Mouse (Mus musculus): ENCODE measurements around the gene Cir1.
A peak's percentile ranks its signal among the peaks of the same experiment; 100 is the strongest.

Gene Cir1

GRCm38 (mm10) chr2:73301979-73302378, 10.5 kb downstream of the Cir1 start:
- no peak for DNase-seq (ENCODE audit: low spot score in 2 of 2)

GRCm38 (mm10) chr2:73298841-73299240, 13.7 kb downstream of the Cir1 start:
- no peak for DNase-seq (ENCODE audit: low spot score in 2 of 2)

GRCm38 (mm10) chr2:73298154-73298553, 14.3 kb downstream of the Cir1 start:
- DNase-seq (ENCODE audit: low spot score in 2 of 2) = no peak

DNA sequence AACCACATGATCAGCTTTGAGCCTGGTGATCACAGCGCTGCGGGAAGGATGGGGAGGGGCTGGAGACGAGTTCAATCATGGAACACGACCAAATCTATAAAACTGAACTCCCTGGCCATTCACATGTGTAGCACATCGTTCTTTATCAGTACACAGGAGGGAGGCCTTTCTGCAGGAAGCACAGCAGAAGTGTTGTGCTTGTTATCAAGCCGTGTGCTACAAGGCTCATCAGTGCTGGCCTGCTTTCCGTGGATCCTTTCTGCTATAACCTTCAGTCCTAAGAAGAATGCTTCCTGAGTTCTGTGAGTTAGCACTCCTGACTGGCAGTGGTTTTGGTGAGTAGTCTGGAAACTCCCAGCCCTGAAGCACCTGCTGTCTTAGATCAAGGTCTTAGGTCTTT, 17.5 kb downstream of the Cir1 start:
- DNase-seq (ENCODE audit: low spot score in 2 of 2) = no peak

DNA sequence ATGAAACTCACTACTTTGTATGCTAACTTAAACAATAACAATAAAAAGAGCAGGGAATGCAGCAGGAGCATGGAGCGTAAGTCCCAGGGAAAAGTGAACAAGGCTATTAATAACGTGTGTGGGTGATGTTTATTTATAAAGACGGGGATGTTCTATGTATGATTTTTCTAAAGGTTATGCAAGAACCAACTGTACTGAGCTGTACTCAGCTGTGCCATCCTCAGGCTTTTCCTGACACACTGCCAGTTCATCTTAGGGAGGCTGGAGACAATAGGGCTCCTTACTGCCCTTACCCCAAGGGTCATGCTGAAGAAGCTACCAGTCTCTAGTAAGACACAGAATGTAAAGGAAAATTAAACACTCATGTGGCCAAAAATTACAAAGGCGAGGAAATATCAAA, 21.4 kb downstream of the Cir1 start:
- DNase-seq (ENCODE audit: low spot score in 2 of 2) = no peak

DNA sequence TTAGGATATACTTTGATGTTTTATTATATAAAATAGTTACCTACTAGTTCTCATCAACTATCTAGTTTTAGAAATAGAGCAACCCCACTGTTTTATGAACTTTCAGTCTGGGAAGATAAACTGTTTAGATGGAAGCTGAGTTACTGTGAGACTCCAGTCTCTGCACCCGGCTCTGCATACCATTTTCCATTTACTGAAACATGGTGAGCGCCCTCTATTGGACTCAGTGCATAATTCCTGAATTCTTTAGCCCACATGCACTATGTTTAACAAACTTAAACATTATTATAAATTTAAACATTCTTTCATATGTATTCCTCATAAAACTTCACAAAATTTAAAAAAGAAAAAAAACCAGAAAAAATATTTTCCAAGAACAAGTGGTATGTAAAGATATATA, 26.9 kb downstream of the Cir1 start:
- peak in 1 of 2 experiments; percentile 16 for DNase-seq (ENCODE audit: low spot score in 2 of 2)

DNA sequence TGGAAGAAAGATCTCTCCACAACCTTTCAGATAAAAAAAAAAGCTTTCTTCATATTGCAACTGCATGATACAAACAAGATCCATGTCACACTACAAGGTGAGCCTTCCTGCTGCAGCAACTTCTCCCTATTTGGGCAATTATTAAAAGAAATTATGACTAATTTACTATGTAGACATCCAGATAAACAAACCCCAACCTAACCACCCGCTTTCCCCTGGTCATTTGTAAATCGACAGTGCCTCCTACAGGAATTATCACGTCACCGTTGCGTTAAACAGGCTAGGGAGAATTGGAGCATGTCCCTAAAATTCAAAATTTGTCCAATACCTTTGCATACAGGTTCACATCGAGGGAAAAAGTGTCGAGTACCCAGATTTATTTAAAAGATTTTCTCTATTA, 30.8 kb downstream of the Cir1 start:
- DNase-seq (ENCODE audit: low spot score in 2 of 2) = no peak

DNA sequence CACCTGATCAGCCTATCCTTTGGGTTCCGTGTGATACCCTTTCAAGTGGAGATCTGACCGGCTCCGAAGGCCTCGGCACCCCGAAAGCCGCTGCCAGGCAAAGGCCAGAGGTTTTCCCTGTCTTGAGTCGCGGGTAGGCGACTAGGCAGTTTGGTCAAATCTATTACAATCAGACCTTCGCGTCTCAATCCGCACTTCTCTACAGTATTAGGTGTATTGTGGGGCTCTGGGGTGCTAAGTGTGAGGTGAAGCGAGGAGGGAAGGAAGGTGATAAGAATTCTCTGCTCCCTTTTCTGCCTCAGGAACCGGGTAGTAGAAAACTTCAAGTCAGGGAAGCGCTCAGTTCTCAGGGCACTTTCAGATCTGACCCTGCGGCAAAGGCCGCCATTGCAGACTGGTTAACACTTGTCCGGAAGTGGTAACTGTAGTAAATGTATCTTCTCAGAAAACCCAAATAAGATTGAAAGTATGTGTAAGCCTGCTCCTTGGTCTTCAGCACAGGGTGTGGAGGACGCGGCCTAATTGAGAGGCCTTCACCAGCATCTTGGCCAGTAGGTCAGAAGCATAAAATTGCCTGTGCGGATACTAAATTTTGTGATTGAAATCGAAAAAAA, 31.3 kb downstream of the Cir1 start:
- peak; percentile 39 to 59 for DNase-seq (ENCODE audit: low spot score in 2 of 2)

GRCm38 (mm10) chr2:73280356-73281047, 32.0 kb downstream of the Cir1 start:
- no peak for DNase-seq (ENCODE audit: low spot score in 2 of 2)

GRCm38 (mm10) chr2:73279271-73280038, 33.0 kb downstream of the Cir1 start:
- DNase-seq (ENCODE audit: low spot score in 2 of 2) = no peak

GRCm38 (mm10) chr2:73278869-73279268, 33.6 kb downstream of the Cir1 start:
- DNase-seq (ENCODE audit: low spot score in 2 of 2) = no peak

- peak; percentile 71 to 85 for DNase-seq (ENCODE audit: low spot score in 2 of 2)
These were observed 34.2 kb downstream of the Cir1 start for GRCm38 (mm10) chr2:73278131-73278854.

DNA sequence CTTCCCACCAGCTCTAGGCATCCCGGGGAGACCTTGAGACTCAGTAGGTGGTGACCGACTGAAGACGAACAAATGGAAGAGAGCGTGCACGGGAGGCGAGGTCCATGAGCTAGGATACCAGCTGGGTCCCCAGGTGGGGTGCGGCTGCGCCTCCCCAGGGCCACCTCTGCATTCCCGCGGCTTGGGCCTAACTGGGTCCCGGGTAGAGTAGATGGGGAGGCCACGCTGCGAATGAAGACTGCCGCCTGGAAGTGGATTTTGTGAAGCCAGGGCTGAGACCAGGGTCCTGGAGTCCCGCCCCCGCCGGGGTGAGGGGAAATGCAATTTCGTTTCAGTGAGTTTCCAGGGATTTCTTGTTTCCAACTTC, 34.8 kb downstream of the Cir1 start:
- no peak for DNase-seq (ENCODE audit: low spot score in 2 of 2)

DNA sequence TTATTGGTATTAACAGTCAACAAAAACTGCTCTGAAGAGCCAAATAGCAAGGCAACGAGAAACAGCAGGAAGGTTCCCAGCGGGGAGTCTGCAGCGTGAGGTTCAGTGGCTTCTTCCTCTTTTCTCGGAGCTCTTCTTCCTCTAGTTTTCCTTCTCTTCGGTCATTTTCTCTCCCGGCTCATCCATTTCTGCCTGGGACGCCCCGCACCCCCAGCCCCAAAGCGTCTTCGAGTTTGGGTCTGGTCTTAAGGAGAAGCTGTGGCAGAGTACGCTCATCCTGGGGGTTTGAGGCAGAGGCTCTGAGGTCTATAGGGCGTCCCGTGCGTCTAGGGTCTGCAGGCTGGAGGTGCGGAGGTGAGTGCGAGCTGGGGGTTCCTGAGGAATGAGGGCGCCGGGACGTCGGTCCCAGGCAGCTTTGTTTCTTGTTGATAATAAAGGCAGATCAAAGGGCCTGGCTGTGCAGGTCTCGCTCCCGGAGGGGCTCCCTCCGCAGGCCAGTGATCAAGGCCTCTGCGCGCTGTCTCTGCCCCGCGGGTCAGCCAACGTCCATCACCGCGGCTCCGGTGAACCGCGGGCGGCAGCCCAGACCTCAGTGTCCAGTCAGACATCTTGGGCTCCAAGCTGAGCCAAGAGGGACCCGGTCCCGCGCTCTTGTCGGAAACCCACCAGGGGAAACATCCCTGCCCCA, 35.3 kb downstream of the Cir1 start:
- peak in 1 of 2 experiments; percentile 21 for DNase-seq (ENCODE audit: low spot score in 2 of 2)

- DNase-seq (ENCODE audit: low spot score in 2 of 2) = no peak
These were observed 36.3 kb downstream of the Cir1 start for GRCm38 (mm10) chr2:73276141-73276571.

DNA sequence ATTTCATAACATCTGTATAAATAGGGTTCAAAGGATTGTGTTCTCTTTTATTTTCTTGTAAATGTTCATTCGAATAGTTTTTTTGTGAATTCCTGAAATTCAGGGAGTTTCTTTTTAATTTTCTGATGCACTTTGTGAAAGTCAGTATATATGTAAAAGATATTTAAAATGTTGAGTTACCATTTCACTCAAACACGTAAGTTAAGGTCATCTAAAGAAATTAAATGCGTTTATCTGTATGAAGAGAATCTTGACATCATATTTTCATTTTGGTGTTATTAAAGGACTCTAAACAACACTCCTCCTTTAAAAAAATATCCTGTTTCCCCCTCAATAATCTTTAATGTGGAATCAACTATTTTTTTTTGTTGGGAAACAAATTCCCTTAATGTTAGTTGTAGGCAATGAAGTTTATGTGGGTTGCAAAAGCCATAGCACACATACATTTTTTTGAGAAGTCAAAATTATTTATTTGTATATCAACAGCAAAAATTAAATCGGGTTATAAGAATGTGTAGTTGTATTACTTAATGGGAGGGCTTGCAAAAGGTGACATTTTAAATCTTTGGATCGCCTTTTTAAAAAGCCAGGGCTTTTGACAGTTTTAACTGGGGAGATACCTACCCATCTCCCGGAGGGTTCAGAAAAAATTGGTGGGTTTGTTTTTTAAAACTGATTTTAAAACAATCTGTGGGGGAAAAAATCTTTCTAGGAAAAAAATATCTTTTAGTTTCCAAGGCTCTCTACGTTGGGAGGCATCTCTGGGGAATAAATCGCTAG, 37.0 kb downstream of the Cir1 start:
- DNase-seq (ENCODE audit: low spot score in 2 of 2) = no peak

DNA sequence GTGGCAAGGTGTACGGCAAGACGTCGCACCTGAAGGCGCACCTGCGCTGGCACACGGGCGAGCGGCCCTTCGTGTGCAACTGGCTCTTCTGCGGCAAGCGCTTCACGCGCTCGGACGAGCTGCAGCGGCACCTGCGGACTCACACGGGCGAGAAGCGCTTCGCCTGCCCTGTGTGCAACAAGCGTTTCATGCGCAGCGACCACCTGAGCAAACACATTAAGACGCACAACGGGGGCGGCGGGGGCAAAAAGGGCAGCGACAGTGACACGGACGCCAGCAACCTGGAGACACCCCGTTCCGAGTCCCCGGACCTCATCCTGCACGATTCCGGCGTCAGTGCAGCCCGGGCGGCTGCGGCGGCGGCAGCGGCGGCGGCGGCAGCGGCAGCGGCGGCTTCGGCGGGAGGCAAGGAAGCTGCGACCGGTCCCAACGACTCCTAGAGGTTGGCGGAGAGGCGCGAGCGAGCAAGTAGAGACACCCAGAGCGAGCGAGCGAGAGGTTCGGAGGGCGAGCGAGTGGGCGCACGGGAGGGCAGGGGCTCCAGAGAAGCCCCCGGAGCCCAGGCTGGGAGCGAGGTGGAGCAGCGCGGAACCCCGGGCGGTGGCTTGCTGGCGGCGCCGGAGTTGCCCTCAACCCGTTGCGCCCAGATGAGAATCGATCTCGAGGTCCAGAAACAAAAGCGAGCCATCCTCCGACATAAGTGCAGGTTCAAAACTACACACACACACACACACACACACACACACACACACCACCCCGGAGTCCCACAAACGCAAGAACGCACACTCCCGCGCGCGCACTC, 38.2 kb downstream of the Cir1 start:
- peak in 1 of 2 experiments; percentile 45 for DNase-seq (ENCODE audit: low spot score in 2 of 2)

DNA sequence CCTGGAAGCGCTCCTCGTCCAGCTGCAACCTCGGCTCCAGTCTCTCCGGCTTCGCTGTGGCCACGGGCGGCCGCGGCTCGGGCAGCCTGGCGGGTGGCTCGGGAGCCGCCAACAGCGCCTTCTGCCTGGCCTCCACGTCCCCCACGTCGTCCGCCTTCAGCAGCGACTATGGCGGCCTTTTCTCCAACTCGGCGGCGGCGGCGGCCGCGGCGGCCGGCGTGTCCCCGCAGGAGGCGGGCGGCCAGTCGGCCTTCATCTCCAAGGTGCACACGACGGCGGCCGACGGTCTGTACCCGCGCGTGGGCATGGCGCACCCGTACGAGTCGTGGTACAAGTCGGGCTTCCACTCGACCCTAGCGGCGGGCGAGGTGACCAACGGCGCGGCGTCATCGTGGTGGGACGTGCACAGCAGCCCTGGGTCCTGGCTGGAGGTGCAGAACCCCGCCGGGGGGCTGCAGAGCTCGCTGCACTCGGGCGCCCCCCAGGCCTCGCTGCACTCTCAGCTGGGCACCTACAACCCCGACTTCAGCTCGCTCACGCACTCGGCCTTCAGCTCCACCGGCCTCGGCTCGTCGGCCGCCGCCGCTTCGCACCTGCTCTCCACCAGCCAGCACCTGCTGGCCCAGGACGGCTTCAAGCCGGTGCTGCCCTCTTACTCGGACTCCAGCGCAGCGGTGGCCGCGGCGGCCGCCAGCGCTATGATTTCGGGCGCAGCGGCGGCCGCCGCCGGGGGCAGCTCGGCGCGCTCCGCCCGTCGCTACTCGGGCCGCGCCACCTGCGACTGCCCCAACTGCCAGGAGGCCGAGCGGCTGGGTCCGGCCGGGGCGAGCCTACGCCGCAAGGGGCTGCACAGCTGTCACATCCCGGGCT, 39.0 kb downstream of the Cir1 start:
- DNase-seq (ENCODE audit: low spot score in 2 of 2) = peak in 1 of 2 experiments; percentile 24
